ENCODE assay signal across 8 mouse cellular contexts in genomic region chr8:70540507-70541071, GRCm38 (mm10). TPM values are rescaled to one million over a fixed set of nuclear protein-coding genes. Genes with fewer than 3 reads are reported as not detected.
DNase-seq lines count a peak whose midpoint lies in the region; ATAC-seq and TF ChIP-seq lines count a peak whose summit lies in the region.

No protein-coding gene starts in this region.

- H3K9ac ChIP-seq in lung, embryonic 16.5 days (ENCODE audit: low read length) = peak overlapping the region; percentile 90
- H3K9ac ChIP-seq in forebrain, embryonic 15.5 days (replicated peaks) = peak overlapping the region; percentile 90
- H3K9ac ChIP-seq in kidney, embryonic 15.5 days = peak overlapping the region; percentile 70
- peak overlapping the region; percentile 82 for H3K9ac ChIP-seq in midbrain, postnatal 0 days (replicated peaks; ENCODE audit: low read length, poor library complexity, severe bottlenecking)

- H3K4me3 ChIP-seq in lung, embryonic 16.5 days (ENCODE audit: low read length) = peak overlapping the region; percentile 86
- peak overlapping the region; percentile 90 for H3K4me3 ChIP-seq in forebrain, embryonic 15.5 days
- peak overlapping the region; percentile 65 for H3K4me3 ChIP-seq in kidney, embryonic 15.5 days (replicated peaks)
- peak overlapping the region; percentile 82 for H3K4me3 ChIP-seq in midbrain, postnatal 0 days (ENCODE audit: low read depth, low read length)

- no peaks in the 10 kb centered on the region for H3K9me3 ChIP-seq in lung, embryonic 16.5 days (ENCODE audit: control insufficient read depth, low read length)
- H3K9me3 ChIP-seq in forebrain, embryonic 15.5 days = no peaks in the 10 kb centered on the region
- no peaks in the 10 kb centered on the region for H3K9me3 ChIP-seq in kidney, embryonic 15.5 days (replicated peaks)
- no peaks in the 10 kb centered on the region for H3K9me3 ChIP-seq in midbrain, postnatal 0 days (ENCODE audit: low read length)

- peak overlapping the region; percentile 72 for H3K4me2 ChIP-seq in lung, embryonic 16.5 days (ENCODE audit: low read depth, low read length)
- H3K4me2 ChIP-seq in forebrain, embryonic 15.5 days (replicated peaks) = peak overlapping the region; percentile 85
- H3K4me2 ChIP-seq in kidney, embryonic 15.5 days = peak overlapping the region; percentile 84
- peak overlapping the region; percentile 95 for H3K4me2 ChIP-seq in midbrain, postnatal 0 days (ENCODE audit: low read depth, low read length, poor library complexity, severe bottlenecking)

- no peak for DNase-seq in lung, postnatal 10 days
- no peak for DNase-seq in midbrain, postnatal 0 days (ENCODE audit: low spot score)
- no peak for DNase-seq in thymus, postnatal 25 days
- DNase-seq in left cerebral cortex, adult 18-20 months (ENCODE audit: low spot score in 2 of 2) = no peak
- no peak for DNase-seq in MN1 (ENCODE audit: low spot score)

- peak overlapping the region; percentile 34; the same call in 1 of the 2 replicates for H3K27ac ChIP-seq in lung, embryonic 16.5 days (ENCODE audit: low read length)
- H3K27ac ChIP-seq in forebrain, embryonic 15.5 days (replicated peaks) = no peak overlapping the region
- peak overlapping the region; percentile 99 for H3K27ac ChIP-seq in kidney, embryonic 15.5 days
- H3K27ac ChIP-seq in midbrain, postnatal 0 days (ENCODE audit: low read depth, low read length) = no peak overlapping the region

- no peak for TF ChIP-seq CTCF in midbrain, postnatal 0 days (IDR thresholded peaks at IDR 0.05)

- no peaks in the 10 kb centered on the region for H3K27me3 ChIP-seq in lung, embryonic 16.5 days (ENCODE audit: control insufficient read depth, insufficient read depth, low read depth, low read length)
- no peaks in the 10 kb centered on the region for H3K27me3 ChIP-seq in forebrain, embryonic 15.5 days
- H3K27me3 ChIP-seq in kidney, embryonic 15.5 days = no peaks in the 10 kb centered on the region
- H3K27me3 ChIP-seq in midbrain, postnatal 0 days (ENCODE audit: insufficient read depth, low read length) = no peaks in the 10 kb centered on the region

- no peak for ATAC-seq in lung, embryonic 16.5 days (ENCODE audit: low read depth)
- no peak for ATAC-seq in forebrain, embryonic 15.5 days (replicated peaks)
- no peak for ATAC-seq in kidney, embryonic 15.5 days (replicated peaks; ENCODE audit: low FRiP score)
- no peak for ATAC-seq in midbrain, postnatal 0 days (ENCODE audit: low FRiP score)

- H3K4me1 ChIP-seq in lung, embryonic 16.5 days (replicated peaks; ENCODE audit: control insufficient read depth, insufficient read depth, low read length) = peaks cover 11% of the 10 kb centered on the region
- peaks cover 31% of the 10 kb centered on the region for H3K4me1 ChIP-seq in forebrain, embryonic 15.5 days
- peaks cover 46% of the 10 kb centered on the region for H3K4me1 ChIP-seq in kidney, embryonic 15.5 days
- peaks cover 16% of the 10 kb centered on the region for H3K4me1 ChIP-seq in midbrain, postnatal 0 days (ENCODE audit: insufficient read depth, low read length)

- peaks cover 7% of the 10 kb centered on the region for H3K36me3 ChIP-seq in lung, embryonic 16.5 days (ENCODE audit: control insufficient read depth, insufficient read depth, low read length)
- peaks cover 15% of the 10 kb centered on the region for H3K36me3 ChIP-seq in forebrain, embryonic 15.5 days
- peaks cover 17% of the 10 kb centered on the region for H3K36me3 ChIP-seq in kidney, embryonic 15.5 days
- H3K36me3 ChIP-seq in midbrain, postnatal 0 days (ENCODE audit: insufficient read depth, low read length) = peaks cover 8% of the 10 kb centered on the region

- WGBS in lung, embryonic 16.5 days = 31% methylated on average over 7 of the region's 7 CpGs
- WGBS in forebrain, embryonic 15.5 days = 54% methylated on average over 7 of the region's 7 CpGs
- 34% methylated on average over 7 of the region's 7 CpGs for WGBS in kidney, embryonic 15.5 days
- WGBS in midbrain, postnatal 0 days = 46% methylated on average over 7 of the region's 7 CpGs

RNA-seq across cellular contexts. Expression of gene Ell, which starts 1.3 kb away (rescaled TPM):
- 19.8 and 21.4 TPM in 2 replicates for polyA plus RNA-seq in lung, embryonic 16.5 days (2015; fragmentation: Nextera tagmentation; extraction: Ambion mirVana)
- polyA plus RNA-seq in forebrain, embryonic 15.5 days (2015; fragmentation: Nextera tagmentation; extraction: Ambion mirVana) = 17.4 and 19.2 TPM in 2 replicates
- polyA plus RNA-seq in kidney, embryonic 15.5 days (2015; fragmentation: Nextera tagmentation; extraction: Ambion mirVana) = 20.3 and 23.8 TPM in 2 replicates
- 10.2 and 14.1 TPM in 2 replicates for total RNA-seq in midbrain, postnatal 0 days (2014; rRNA removed)
- polyA plus RNA-seq in midbrain, postnatal 0 days (2015; fragmentation: Nextera tagmentation; extraction: Ambion mirVana) = 12.6 and 13.2 TPM in 2 replicates
- 10 to 100 TPM; 19.0 to 21.6 TPM for total RNA-seq in left cerebral cortex, adult 18-20 months (2021)

RNA-seq across cellular contexts. Expression of gene Kxd1, which starts 12.8 kb away (rescaled TPM):
- 54.0 and 55.3 TPM in 2 replicates for polyA plus RNA-seq in lung, embryonic 16.5 days (2015; fragmentation: Nextera tagmentation; extraction: Ambion mirVana)
- 49.8 and 50.2 TPM in 2 replicates for polyA plus RNA-seq in forebrain, embryonic 15.5 days (2015; fragmentation: Nextera tagmentation; extraction: Ambion mirVana)
- 58.5 and 64.5 TPM in 2 replicates for polyA plus RNA-seq in kidney, embryonic 15.5 days (2015; fragmentation: Nextera tagmentation; extraction: Ambion mirVana)
- total RNA-seq in midbrain, postnatal 0 days (2014; rRNA removed) = 36.3 and 38.2 TPM in 2 replicates
- polyA plus RNA-seq in midbrain, postnatal 0 days (2015; fragmentation: Nextera tagmentation; extraction: Ambion mirVana) = 53.1 and 55.8 TPM in 2 replicates
- 10 to 100 TPM; 44.8 to 46.4 TPM for total RNA-seq in left cerebral cortex, adult 18-20 months (2021)

RNA-seq across cellular contexts. Expression of gene Fkbp8, which starts 13.1 kb away (rescaled TPM):
- polyA plus RNA-seq in lung, embryonic 16.5 days (2015; fragmentation: Nextera tagmentation; extraction: Ambion mirVana) = 300 and 319 TPM in 2 replicates
- polyA plus RNA-seq in forebrain, embryonic 15.5 days (2015; fragmentation: Nextera tagmentation; extraction: Ambion mirVana) = 433 and 440 TPM in 2 replicates
- 295 and 322 TPM in 2 replicates for polyA plus RNA-seq in kidney, embryonic 15.5 days (2015; fragmentation: Nextera tagmentation; extraction: Ambion mirVana)
- total RNA-seq in midbrain, postnatal 0 days (2014; rRNA removed) = 490 and 533 TPM in 2 replicates
- polyA plus RNA-seq in midbrain, postnatal 0 days (2015; fragmentation: Nextera tagmentation; extraction: Ambion mirVana) = 351 and 386 TPM in 2 replicates
- total RNA-seq in left cerebral cortex, adult 18-20 months (2021) = 100 to 1,000 TPM; 407 to 421 TPM

RNA-seq across cellular contexts. Expression of gene Uba52, which starts 30.0 kb away (rescaled TPM):
- 917 and 987 TPM in 2 replicates for polyA plus RNA-seq in lung, embryonic 16.5 days (2015; fragmentation: Nextera tagmentation; extraction: Ambion mirVana)
- polyA plus RNA-seq in forebrain, embryonic 15.5 days (2015; fragmentation: Nextera tagmentation; extraction: Ambion mirVana) = 724 and 839 TPM in 2 replicates
- polyA plus RNA-seq in kidney, embryonic 15.5 days (2015; fragmentation: Nextera tagmentation; extraction: Ambion mirVana) = 954 and 1,022 TPM in 2 replicates
- 357 and 402 TPM in 2 replicates for total RNA-seq in midbrain, postnatal 0 days (2014; rRNA removed)
- 721 and 736 TPM in 2 replicates for polyA plus RNA-seq in midbrain, postnatal 0 days (2015; fragmentation: Nextera tagmentation; extraction: Ambion mirVana)
- total RNA-seq in left cerebral cortex, adult 18-20 months (2021) = 100 to 1,000 TPM; 924 to 953 TPM

RNA-seq across cellular contexts. Expression of gene Rex1bd, which starts 34.0 kb away (rescaled TPM):
- polyA plus RNA-seq in lung, embryonic 16.5 days (2015; fragmentation: Nextera tagmentation; extraction: Ambion mirVana) = 125 and 133 TPM in 2 replicates
- 164 and 176 TPM in 2 replicates for polyA plus RNA-seq in forebrain, embryonic 15.5 days (2015; fragmentation: Nextera tagmentation; extraction: Ambion mirVana)
- polyA plus RNA-seq in kidney, embryonic 15.5 days (2015; fragmentation: Nextera tagmentation; extraction: Ambion mirVana) = 128 and 133 TPM in 2 replicates
- 118 and 121 TPM in 2 replicates for total RNA-seq in midbrain, postnatal 0 days (2014; rRNA removed)
- 198 and 212 TPM in 2 replicates for polyA plus RNA-seq in midbrain, postnatal 0 days (2015; fragmentation: Nextera tagmentation; extraction: Ambion mirVana)
- total RNA-seq in left cerebral cortex, adult 18-20 months (2021) = 100 to 1,000 TPM; 118 to 122 TPM

Comparison
In these comparisons a context has a peak if more than half of its experiments do, and no peak if none do; other contexts are left out.
1. H3K27ac ChIP-seq: peak in lung, embryonic 16.5 days (single experiment) and kidney, embryonic 15.5 days (single experiment); none in forebrain, embryonic 15.5 days (single experiment) and midbrain, postnatal 0 days (single experiment).
2. Peak in every context shown above with its lines, with median percentiles within 50 percentile points of each other: H3K4me2 ChIP-seq, H3K4me3 ChIP-seq and H3K9ac ChIP-seq.